Mouse (Mus musculus): Measurements from ENCODE around the gene Pigx. TPM values are rescaled to one million over a fixed set of nuclear protein-coding genes. Genes with fewer than 3 reads are reported as not detected.

The Pigx gene
- total and polyA plus RNA-seq, 3 experiments: 12.4 to 21.2 (median 21.0) TPM

DNA sequence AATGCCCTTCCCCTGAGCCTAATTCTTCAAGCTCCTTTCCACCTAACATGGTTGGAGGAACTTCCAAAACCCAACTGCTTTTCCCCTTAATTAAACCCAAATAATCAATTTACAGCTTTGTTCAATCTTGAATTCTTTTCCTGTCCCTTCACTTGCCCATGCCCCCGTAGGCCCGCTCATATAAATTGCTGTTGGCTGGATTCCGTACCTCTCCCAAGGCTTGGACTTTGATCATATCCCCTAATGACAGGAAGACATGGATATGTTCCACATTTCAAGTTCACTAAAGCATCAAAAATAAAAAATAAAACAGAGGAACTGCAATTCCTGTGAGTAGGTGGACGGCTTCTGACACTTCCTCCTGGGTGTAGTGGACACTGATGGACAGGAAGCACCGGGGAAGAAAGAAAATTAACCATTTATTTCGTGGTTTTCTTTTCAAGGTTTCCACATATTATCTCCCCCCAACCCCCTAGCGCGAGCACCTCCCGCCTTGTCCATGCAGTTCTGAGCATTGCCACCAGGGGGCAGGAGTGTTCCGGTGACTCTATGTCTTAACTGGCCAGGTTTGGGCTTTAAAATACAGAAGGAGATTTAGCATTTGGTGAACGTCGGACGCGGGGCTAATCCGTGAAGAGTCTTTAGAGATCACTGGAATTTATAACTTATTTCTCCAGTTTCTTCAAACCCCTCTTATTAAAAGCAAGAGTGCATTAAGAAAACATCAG, 15.6 kb upstream of the Pigx start:
- H3K4me1 ChIP-seq (ENCODE audit: control insufficient read depth, insufficient read depth, low read length): peaks cover 7% of the 10 kb centered on the region
- TF ChIP-seq EP300 (IDR thresholded peaks at IDR 0.05; ENCODE audit: insufficient read depth, low read depth, low read length) (peak; percentile 69; the same call in 1 of the 2 replicates), CTCF (IDR thresholded peaks at IDR 0.05) (no peak; the same call in 1 of the 2 replicates), POLR2A (IDR thresholded peaks at IDR 0.05; ENCODE audit: insufficient read depth, low read depth, low read length) (0 out of 2 replicates have a peak, but pooled peaks have one; percentile 18)
- no peaks in the 10 kb centered on the region for H3K36me3 ChIP-seq (ENCODE audit: control insufficient read depth, insufficient read depth, low read length)
- no peaks in the 10 kb centered on the region for H3K79me2 ChIP-seq (replicated peaks; ENCODE audit: control insufficient read depth, insufficient read depth, low read length)
- intact Hi-C loops (cut with DNase I): loop anchor here (1.0 to 5.0 kb wide), 2 partner anchors 87 to 384 kb away; no protein-coding TSS in a partner anchor
- 9% methylated on average over 15 of the region's 15 CpGs for WGBS
- H3K27ac ChIP-seq: no peak overlapping the region
- peak; percentile 81 to 91 for DNase-seq
- no peaks in the 10 kb centered on the region for H3K27me3 ChIP-seq (ENCODE audit: control insufficient read depth, insufficient read depth, low read length)
- H3K4me3 ChIP-seq: no peak overlapping the region
- H3K9ac ChIP-seq (ENCODE audit: low read depth, low read length): no peak overlapping the region

DNA sequence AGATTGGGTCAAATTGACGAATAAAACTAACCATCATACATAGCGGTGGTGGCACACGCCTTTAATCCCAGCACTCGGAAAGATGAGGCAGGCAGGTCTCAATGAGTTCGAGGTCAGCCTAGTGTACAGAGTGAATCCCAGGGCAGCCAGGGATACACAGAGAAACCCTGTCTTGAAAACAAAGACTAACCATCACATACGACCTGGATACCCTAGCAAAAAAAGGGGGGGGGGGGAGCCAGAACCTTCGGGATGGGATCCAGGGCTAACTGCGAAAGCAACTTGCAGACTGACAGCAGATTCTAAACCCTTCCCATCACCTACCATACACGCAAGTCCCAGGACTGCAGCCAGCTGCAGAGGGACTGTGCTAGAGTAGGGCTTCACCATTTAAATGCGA, 14.9 kb upstream of the Pigx start:
- no peak overlapping the region for H3K9ac ChIP-seq (ENCODE audit: low read depth, low read length)
- WGBS: 83% methylated on average over 10 of the region's 10 CpGs
- no peak overlapping the region for H3K4me3 ChIP-seq
- H3K27me3 ChIP-seq (ENCODE audit: control insufficient read depth, insufficient read depth, low read length): no peaks in the 10 kb centered on the region
- DNase-seq: no peak
- intact Hi-C loops (cut with DNase I): no loop called here
- TF ChIP-seq CTCF (IDR thresholded peaks at IDR 0.05): no peak
- no peak for TF ChIP-seq POLR2A (IDR thresholded peaks at IDR 0.05; ENCODE audit: insufficient read depth, low read depth, low read length)
- no peak for TF ChIP-seq EP300 (IDR thresholded peaks at IDR 0.05; ENCODE audit: insufficient read depth, low read depth, low read length)
- no peaks in the 10 kb centered on the region for H3K36me3 ChIP-seq (ENCODE audit: control insufficient read depth, insufficient read depth, low read length)
- peaks cover 7% of the 10 kb centered on the region for H3K4me1 ChIP-seq (ENCODE audit: control insufficient read depth, insufficient read depth, low read length)
- H3K79me2 ChIP-seq (replicated peaks; ENCODE audit: control insufficient read depth, insufficient read depth, low read length): no peaks in the 10 kb centered on the region
- peak overlapping the region; percentile 68; the same call in 1 of the 2 replicates for H3K27ac ChIP-seq

DNA sequence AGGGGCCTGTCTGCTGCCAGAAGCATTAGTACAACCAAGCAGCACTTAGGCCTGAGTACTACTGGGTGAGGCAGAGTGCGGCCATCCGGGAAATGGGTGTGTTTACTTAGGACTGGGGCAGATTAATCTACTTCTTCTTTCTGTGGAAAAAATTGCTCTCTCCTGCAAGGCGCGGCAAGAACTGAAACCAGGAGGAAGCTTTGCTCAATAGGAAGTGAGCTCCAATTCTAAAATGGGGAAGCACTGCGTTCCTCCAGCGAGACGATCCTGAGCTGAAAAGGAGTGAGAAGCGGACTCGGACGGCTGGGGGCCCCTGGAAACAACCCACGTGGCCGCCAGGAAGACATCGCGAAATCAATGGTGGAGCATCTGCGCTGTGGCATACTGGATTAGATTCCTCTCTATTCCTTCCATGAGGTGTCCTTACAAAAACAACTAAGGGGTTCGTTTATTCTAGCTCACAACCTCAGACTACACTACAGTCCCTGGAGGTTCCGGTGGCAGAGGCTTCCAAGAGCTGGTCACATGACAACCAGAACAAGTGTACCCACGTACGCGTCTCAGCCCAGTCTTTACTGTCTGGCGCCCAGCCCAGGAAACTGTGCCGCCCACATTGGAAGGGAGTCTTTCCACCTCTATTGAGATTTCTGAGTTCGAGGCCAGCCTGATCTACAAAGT, 14.1 kb upstream of the Pigx start:
- Histone ChIP-seq H3K27ac (peak overlapping the region; percentile 68), H3K4me1 (ENCODE audit: control insufficient read depth, insufficient read depth, low read length) (peaks cover 7% of the 10 kb centered on the region), H3K4me3 (no peak overlapping the region), H3K27me3 (ENCODE audit: control insufficient read depth, insufficient read depth, low read length) (no peaks in the 10 kb centered on the region), H3K9ac (ENCODE audit: low read depth, low read length) (peak overlapping the region; percentile 44; the same call in 1 of the 2 replicates), H3K79me2 (replicated peaks; ENCODE audit: control insufficient read depth, insufficient read depth, low read length) (no peaks in the 10 kb centered on the region), H3K36me3 (ENCODE audit: control insufficient read depth, insufficient read depth, low read length) (no peaks in the 10 kb centered on the region)
- WGBS: 37% methylated on average over 23 of the region's 23 CpGs
- intact Hi-C loops (cut with DNase I): no loop called here
- TF ChIP-seq CTCF (IDR thresholded peaks at IDR 0.05) (no peak), EP300 (IDR thresholded peaks at IDR 0.05; ENCODE audit: insufficient read depth, low read depth, low read length) (no peak), POLR2A (IDR thresholded peaks at IDR 0.05; ENCODE audit: insufficient read depth, low read depth, low read length) (no peak)
- DNase-seq: peak; percentile 68 to 81

DNA sequence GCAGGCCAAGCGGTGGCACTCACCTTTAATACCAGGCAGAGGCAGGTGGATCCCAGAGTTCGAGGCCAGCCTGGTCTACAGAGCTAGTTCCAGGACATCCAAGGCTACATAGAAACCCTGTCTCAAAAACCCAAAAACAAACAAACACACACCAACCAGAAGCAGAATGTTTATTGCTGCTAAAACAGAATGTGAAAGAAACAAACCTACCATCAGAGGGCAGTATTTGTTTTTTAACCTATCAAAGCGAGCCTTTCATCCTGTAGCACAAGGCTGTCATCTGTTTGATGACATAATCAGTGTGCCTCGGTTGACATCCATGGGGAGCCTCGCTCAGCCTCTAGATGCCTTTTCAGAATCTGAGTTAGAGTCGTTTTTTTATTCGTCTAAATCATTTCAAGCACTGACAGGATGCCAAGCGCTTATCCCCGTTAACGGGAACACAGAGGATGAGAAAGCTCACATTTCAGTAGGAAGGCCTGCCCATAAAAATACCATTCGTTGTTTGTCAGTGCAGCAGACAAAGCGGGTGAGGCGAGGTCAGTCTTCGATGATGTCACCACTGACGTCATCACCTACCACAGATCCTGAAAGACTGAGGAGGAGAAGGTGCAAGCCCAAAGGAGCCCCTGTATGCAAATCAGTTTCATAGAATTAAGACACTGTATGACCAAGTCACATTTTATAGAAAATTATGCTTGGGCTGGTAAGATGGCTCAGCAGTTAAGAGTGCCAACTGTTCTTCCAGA, 11.6 kb upstream of the Pigx start:
- Histone ChIP-seq H3K79me2 (replicated peaks; ENCODE audit: control insufficient read depth, insufficient read depth, low read length) (no peaks in the 10 kb centered on the region), H3K9ac (ENCODE audit: low read depth, low read length) (no peak overlapping the region), H3K27me3 (ENCODE audit: control insufficient read depth, insufficient read depth, low read length) (no peaks in the 10 kb centered on the region), H3K27ac (no peak overlapping the region), H3K4me1 (ENCODE audit: control insufficient read depth, insufficient read depth, low read length) (peaks cover 7% of the 10 kb centered on the region), H3K36me3 (ENCODE audit: control insufficient read depth, insufficient read depth, low read length) (no peaks in the 10 kb centered on the region), H3K4me3 (no peak overlapping the region)
- whole genome bisulfite sequencing: 46% methylated on average over 15 of the region's 15 CpGs
- DNase-seq: no peak
- TF ChIP-seq EP300 (IDR thresholded peaks at IDR 0.05; ENCODE audit: insufficient read depth, low read depth, low read length): no peak
- no peak for TF ChIP-seq POLR2A (IDR thresholded peaks at IDR 0.05; ENCODE audit: insufficient read depth, low read depth, low read length)
- peak; percentile 57 for TF ChIP-seq CTCF (IDR thresholded peaks at IDR 0.05)
- intact Hi-C loops (cut with DNase I): no loop called here

DNA sequence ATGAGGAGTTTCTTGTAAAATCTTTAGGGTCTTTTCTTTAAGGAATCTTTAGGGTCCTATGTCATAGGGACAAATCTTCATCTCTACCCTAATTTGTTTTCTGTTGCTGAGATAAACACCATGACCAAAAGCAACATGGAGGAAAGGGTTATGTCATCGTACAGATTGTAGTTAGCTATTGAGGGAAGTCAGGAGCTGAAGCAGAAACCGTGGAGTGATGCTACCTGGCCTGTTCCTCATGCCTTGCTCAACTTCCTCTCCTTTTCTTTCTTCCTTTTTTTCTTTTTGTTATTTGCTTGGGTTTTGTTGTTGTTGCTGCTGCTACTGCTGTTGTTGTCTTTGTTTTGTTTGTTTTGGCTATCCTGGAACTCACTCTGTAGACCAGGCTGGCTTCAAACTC, 9.0 kb upstream of the Pigx start:
- H3K27me3 ChIP-seq (ENCODE audit: control insufficient read depth, insufficient read depth, low read length): no peaks in the 10 kb centered on the region
- no peak overlapping the region for H3K4me3 ChIP-seq
- no peak overlapping the region for H3K27ac ChIP-seq
- TF ChIP-seq POLR2A (IDR thresholded peaks at IDR 0.05; ENCODE audit: insufficient read depth, low read depth, low read length): no peak
- TF ChIP-seq CTCF (IDR thresholded peaks at IDR 0.05): no peak
- TF ChIP-seq EP300 (IDR thresholded peaks at IDR 0.05; ENCODE audit: insufficient read depth, low read depth, low read length): no peak
- 80% methylated on average over 2 of the region's 2 CpGs for WGBS
- intact Hi-C loops (cut with DNase I): no loop called here
- no peak overlapping the region for H3K9ac ChIP-seq (ENCODE audit: low read depth, low read length)
- H3K4me1 ChIP-seq (ENCODE audit: control insufficient read depth, insufficient read depth, low read length): no peaks in the 10 kb centered on the region
- H3K79me2 ChIP-seq (replicated peaks; ENCODE audit: control insufficient read depth, insufficient read depth, low read length): no peaks in the 10 kb centered on the region
- no peaks in the 10 kb centered on the region for H3K36me3 ChIP-seq (ENCODE audit: control insufficient read depth, insufficient read depth, low read length)
- no peak for DNase-seq
